Mouse (Mus musculus) cerebellum, postnatal 25 days (tissue): ENCODE results near the gene Blcap.
"Not testable (repeated sequence)": the region's sequence is repeated elsewhere in the genome, so short reads cannot be mapped to it uniquely, and the experiment has no call there.

ENCODE experiments used
- DNase-seq, 2 experiments: peaks; one replicate each; pipeline ENCODE4 v3.0.0; 2021; ENCODE audit warnings: mixed read lengths in 2 of 2

Blcap gene

DNA sequence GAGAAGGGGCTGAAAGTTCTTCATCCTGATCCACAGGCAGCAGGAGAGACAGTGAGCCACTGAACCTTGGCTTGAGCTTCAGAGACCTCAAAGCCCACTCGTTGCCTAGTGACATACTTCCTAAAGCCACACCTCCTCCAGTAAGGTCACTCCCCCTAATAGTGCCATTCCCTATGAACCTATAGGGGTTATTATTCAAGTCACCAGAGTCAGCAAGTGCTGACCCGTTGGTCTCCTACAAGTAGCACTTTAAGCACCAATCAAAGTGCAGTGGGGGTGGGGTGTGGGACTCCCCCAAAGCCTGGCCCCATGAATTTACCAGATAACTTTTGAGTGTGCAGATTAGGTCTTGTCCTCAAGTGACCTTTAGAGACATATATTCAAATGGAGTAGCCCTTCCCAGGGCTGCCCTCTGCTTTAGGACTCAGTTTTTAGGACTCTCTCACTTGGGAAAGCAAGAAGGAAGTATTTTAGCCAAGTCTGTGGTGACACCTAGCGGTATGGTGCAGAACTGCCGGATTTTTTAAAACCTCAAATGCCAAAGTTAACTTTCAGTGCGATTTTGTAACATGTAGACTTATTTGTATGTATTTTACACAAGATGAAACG, at the start of gene Blcap:
Gene Blcap, minus strand, starts transcription at position 51 of the 609 bp plus-strand sequence.
- DNase-seq, result peak; percentile 55 to 66

- DNase-seq, result no peak
Observed at GRCm38 (mm10) chr2:157618393-157618792, 47.3 kb upstream of the Blcap start.

DNA sequence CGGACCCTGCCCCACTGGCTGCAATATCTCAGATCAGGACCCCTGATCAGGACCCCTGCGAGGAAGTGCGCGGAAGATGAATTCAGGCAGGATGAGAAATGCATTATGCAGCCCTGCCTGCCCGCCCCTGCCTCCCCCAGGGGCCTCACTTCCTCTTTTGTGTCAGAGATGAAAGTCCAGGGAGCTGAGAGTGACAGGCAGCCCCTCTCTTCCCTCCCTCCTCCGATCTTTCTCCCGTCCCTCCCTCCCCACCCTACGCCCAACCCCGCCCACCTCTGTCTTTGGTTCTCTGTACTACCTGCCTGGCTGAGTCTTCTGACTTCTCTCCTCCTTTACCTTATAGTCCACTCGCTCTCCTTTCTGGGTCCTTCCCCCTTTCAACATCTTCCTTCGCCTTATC, 42.9 kb upstream of the Blcap start:
- DNase-seq, result no peak

GRCm38 (mm10) chr2:157611735-157612134, 40.7 kb upstream of the Blcap start:
- no peak for DNase-seq

- no peak for DNase-seq
Observed at GRCm38 (mm10) chr2:157607542-157608236, 36.6 kb upstream of the Blcap start.

DNA sequence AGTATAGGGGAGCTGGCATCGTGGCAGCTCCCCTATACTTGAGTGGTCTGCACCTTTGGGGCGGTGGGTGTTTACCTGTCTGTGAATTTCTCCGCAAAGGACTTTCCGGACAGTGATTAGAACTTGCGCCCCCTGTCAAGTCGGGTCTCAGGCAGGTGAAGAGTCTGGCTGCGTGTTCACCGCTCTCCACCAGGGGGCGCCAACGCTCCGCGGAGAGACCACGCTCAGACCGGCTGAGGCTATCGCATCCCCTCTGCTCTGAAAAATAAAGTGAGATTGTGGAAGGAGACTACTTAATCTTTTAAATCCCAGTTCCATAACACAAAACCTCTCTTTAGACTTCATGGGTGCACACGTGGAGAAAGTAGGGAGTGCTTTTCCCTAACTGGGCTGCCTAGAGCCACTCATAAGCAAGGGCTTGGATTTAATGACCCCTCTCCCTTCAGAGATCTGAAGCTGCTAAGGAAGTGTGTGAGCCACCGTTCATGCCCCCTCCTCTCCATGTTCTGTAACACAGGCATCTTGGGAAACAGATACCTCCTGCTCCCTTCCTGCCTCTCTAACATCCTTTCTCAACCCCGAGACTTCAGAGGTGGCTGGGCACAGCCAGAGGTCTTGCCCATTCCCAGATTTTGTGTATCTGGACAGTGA, 34.1 kb upstream of the Blcap start:
- DNase-seq, result peak; percentile 85 to 90

- DNase-seq, result no peak
Observed at GRCm38 (mm10) chr2:157601435-157601839, 30.4 kb upstream of the Blcap start.

DNA sequence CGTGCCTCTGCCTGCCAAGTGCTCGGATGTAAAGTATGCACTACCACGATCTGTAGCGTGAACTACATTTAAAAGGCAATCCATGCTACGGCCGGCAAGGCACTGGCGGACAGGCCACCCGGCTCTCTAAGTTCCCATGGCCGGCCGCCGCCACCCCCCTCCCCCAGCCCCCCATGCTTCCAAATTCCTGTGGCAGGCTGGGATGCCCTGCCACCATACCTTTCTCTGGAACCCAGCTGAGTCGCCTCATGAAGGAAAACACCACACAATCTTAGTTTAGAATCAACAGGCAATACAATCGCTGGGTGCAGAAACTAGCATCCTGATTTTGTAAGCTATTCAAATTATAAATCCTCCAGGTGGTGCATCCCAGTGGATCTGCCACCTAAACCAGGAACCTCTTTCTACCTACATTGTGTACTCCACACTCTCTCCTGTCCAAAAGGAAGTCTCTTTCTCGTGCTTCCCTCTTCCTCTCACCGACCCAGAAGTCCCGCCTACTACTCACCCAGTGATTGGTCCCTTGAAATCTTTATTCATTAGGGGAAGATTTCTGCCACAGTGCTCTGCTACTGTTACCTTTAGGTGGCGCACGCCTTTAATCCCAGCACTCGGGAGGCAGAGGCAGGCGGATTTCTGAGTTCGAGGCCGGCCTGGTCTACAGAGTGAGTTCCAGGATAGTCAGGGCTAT, 25.9 kb upstream of the Blcap start:
- DNase-seq, result no peak

DNA sequence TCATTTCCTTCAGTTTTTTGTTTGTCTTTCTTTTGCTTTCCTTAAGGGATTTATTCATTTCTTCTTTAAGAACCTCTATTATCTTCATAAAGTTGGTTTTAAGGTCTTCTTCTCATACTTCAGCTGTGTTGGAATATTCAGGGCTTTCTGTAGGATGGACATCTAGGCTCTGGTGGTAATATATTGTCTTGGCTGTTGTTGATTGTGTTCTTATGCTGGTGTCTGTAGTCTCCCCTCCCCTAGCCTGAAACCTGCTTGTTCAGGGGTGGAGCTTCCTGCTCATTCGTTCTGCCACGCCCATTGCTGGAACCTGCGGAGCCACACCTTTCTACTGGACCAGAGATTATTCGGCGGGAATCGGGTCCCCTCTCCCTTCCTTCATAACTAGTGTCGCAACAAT, 14.3 kb upstream of the Blcap start:
- not testable (repeated sequence) for DNase-seq

- no peak for DNase-seq
Observed at GRCm38 (mm10) chr2:157572786-157573185, 1.7 kb upstream of the Blcap start.

DNA sequence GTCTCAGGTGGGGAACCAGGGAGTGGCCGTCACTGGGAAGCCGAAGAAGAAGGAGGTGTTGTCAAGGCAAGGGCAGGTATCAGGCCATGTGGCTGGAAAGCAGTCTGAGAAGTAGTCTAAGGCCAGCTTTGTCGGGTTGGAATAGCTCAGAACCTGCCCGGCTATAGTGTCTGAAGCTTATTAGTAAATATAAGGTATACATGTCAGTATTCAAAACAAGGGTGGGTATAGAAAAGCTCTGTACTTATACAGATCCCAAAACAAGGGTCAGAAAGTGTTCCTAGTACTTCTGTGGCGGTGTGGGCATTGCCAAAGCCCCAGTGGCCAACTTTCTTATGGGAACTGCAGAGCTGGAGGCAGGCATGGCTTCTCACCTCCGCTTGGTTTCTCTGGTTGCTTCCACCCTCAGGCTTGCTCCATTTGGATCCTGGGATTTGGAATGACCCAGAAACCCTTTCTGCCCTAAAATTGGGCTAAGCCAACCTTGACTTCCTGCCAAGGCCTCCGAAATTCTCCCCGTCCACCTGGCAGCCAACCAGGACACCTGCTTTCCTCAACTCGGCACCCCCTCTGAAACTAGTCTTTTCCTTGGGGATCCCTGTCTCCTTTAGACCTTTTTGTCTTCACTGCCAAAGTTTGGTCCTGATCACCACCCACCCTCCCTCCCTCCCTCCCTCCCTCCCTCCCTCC, 1.1 kb downstream of the Blcap start:
- peak; percentile 52 to 77 for DNase-seq

GRCm38 (mm10) chr2:157568881-157569280, 2.2 kb downstream of the Blcap start:
- DNase-seq, result no peak

DNA sequence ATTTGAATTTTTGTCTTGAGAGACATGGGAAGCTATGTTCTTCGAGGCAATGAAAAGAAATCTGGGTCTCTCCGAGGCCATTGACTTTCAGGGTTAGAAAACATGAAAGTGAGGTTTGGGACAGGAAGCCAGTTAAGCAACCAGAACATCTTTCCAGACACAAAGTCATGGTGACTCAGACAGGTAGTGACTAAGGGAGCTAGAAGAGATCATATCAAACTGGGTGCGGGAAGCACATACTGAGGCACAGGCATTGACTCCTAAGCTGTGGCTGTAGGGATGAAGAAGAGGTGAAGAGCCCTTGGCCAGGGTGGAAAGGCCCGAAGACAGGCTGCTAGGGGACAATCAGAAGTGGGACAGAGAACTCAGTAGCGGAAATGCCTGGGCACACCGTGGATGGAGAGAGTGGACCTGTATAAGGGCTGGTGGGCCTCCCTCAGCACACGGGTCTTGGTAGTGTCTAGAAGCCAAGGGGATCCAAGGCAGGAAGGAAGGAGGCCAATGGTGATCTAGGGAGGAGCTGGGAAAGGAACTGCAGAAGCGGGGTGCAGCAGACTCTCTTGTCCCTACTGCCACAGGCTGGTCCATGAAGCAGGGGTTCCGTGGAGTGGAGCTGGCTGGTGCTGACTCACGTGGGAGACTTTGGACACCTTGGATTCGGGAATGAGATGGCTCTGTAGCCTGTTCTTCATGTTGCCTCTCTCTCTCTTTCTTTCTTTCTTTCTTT, 3.7 kb downstream of the Blcap start:
- no peak for DNase-seq

GRCm38 (mm10) chr2:157566260-157566952, 4.7 kb downstream of the Blcap start:
- peak; percentile 90 to 92 for DNase-seq

- DNase-seq, result no peak
Observed at GRCm38 (mm10) chr2:157565898-157566259, 5.2 kb downstream of the Blcap start.

DNA sequence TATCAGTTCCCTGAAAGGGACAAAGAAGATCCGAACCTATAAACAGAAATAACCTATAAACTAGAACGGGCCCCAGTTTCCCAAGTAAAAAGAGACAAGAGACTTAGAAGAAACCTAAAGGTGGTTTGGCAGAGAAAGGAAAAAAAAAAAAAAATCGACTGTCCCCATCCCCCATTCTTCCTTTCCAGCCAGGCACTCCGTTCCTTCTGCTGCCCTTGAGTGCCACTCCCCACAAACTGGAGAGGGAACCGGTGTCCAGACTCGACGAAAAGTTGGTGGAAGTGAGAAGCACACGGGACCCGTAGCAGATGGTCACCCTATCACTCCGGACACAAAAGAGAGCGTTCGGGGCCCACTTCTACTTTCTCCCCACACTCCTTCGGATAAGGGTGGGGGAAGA, 5.6 kb downstream of the Blcap start:
- DNase-seq, result peak in 1 of 2 experiments; percentile 29

DNA sequence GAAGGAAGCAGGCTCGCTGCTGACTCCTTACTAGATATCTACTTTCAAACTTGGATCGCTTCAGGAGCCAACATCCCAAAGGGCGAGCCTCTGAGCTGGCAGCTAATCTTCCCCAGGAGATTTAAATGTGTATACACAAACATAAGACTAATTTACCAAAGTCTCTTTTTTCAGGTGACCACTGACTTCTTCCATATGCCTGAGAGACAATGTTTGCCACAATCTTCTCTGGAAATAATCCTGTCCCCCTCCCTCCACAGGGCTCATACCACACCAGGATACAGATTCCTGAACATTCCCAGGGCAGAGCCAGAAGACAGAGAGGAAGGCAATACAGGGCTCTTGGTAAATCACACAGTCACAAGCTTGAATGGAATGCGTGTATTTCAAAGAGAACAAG, 6.4 kb downstream of the Blcap start:
- peak in 1 of 2 experiments; percentile 1 for DNase-seq

GRCm38 (mm10) chr2:157563031-157563430, 8.0 kb downstream of the Blcap start:
- peak in 1 of 2 experiments; percentile 50 for DNase-seq

DNA sequence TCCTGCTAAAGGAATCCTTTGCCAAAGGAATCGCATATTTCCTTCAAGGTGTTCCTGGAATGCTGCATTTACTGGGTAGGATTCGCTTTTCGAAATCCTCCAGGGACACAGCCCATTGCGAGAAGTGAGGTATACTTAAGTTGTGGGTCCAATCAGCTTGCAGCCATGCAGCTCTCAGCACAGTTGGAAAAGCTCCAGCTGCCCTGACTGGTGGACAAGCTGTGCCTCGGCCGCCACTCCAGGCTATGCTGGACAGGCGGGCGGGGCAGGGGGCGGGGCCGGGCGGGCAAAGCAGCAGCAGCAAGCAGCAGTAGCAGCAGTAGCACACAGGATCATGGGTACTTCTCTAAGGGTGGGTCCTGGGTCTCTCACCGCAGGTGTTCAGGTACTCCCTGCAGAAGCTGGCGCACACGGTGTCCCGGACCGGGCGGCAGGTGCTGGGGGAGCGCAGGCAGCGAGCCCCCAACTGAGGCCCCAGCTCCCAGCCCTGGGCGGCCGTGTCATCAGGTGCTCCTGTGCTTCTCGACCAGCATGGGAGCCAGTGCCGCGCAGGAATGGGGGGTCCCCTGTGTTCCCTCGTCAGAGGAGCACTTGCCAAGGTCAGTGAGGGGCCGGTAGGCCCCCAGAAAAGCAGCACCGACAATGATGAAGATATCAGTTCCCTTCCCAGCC, 9.8 kb downstream of the Blcap start:
- DNase-seq, result peak; percentile 81 to 92

- DNase-seq, result no peak
Observed at GRCm38 (mm10) chr2:157560302-157560701, 10.8 kb downstream of the Blcap start.

GRCm38 (mm10) chr2:157559858-157560257, 11.2 kb downstream of the Blcap start, which contains the start of gene Nnat:
Gene Nnat (plus strand): TSS chr2:157560078.
- DNase-seq, result peak in 1 of 2 experiments; percentile 50
